Mouse (Mus musculus) liver, embryonic 14.5 days (tissue): ENCODE measurements around the gene Pde6b. TPM values are rescaled to one million over a fixed set of nuclear protein-coding genes. Genes with fewer than 3 reads are reported as not detected.

Experiments
- ATAC-seq: fragments of 200-750 bp; cut with Nextera tagmentation; 2 replicates; pipeline ENCODE4 v1.8.0; 2017; ENCODE audit warnings: moderate number of reproducible peaks, mild to moderate bottlenecking, moderate library complexity; ENCODE audit not compliant: insufficient read depth
- DNase-seq, 3 experiments: peaks; one replicate each; pipeline ENCODE4 v3.0.0-alpha.2; 2012 to 2013; ENCODE audit warnings: low read depth in 3 of 3, low spot score in 3 of 3
- H3K27ac ChIP-seq: fragments of 300-500 bp; sonication (generic); 2 replicates; pipeline ENCODE4 v1.5.1; 2014; ENCODE audit warnings: moderate library complexity, mild to moderate bottlenecking, control low read depth, inconsistent platforms
- H3K27me3 ChIP-seq: fragments of 300-500 bp; sonication (generic); 2 replicates; pipeline ENCODE4 v1.6.1; 2014; ENCODE audit warnings: mild to moderate bottlenecking, low read length, moderate library complexity; ENCODE audit not compliant: control insufficient read depth, insufficient read depth
- H3K36me3 ChIP-seq: fragments of 300-500 bp; sonication (generic); replicated peaks from 2 replicates; pipeline ENCODE4 v1.6.1; 2014; ENCODE audit warnings: low read depth; ENCODE audit not compliant: control insufficient read depth, insufficient read depth
- H3K4me1 ChIP-seq, 2 experiments: fragments of 200-500 bp in 1 of 2; fragments of 300-500 bp in 1 of 2; sonication (generic) in 1 of 2; replicated peaks; 2 replicates each; pipeline ENCODE4 v1.6.1; 2012 to 2014; ENCODE audit warnings: antibody characterized with exemption in 1 of 2, inconsistent platforms in 1 of 2, low read length in 1 of 2; ENCODE audit not compliant: control insufficient read depth in 2 of 2, insufficient read depth in 2 of 2
- H3K4me2 ChIP-seq: fragments of 300-500 bp; sonication (generic); 2 replicates; pipeline ENCODE4 v1.6.1; 2014; ENCODE audit warnings: low read depth, mild to moderate bottlenecking, control low read depth, moderate library complexity
- H3K4me3 ChIP-seq, 2 experiments: fragments of 200-500 bp in 1 of 2; fragments of 300-500 bp in 1 of 2; sonication (generic) in 1 of 2; 2 replicates each; pipeline ENCODE4 v1.5.1; 2012 to 2014; ENCODE audit warnings: low read depth in 2 of 2, low read length in 2 of 2, mild to moderate bottlenecking in 2 of 2, control low read depth in 1 of 2, inconsistent platforms in 1 of 2, moderate library complexity in 1 of 2; ENCODE audit not compliant: insufficient read depth in 1 of 2
- H3K9ac ChIP-seq: fragments of 300-500 bp; sonication (generic); replicated peaks from 2 replicates; pipeline ENCODE4 v1.6.1; 2014; ENCODE audit warnings: mild to moderate bottlenecking, control low read depth, moderate library complexity
- H3K9me3 ChIP-seq: fragments of 300-500 bp; sonication (generic); 2 replicates; pipeline ENCODE4 v1.6.1; 2016; ENCODE audit warnings: low read length, mixed read lengths; ENCODE audit not compliant: control insufficient read depth
- CTCF ChIP-seq: IDR thresholded peaks from 2 replicates; pipeline ENCODE4 v1.5.1; 2016; ENCODE audit warnings: antibody characterized with exemption, low read depth, control low read depth
- EP300 ChIP-seq: IDR thresholded peaks from 2 replicates; pipeline ENCODE4 v1.6.1; 2016; ENCODE audit warnings: antibody characterized with exemption, low read depth
- WGBS: fragments of 180-500 bp; shearing (Covaris S2); extraction: QIAGEN DNeasy Blood & Tissue Kit; methylation state at CpG from one replicate; pipeline ENCODE4 v1.1.7; 2014; ENCODE audit not compliant: insufficient replicate concordance; 5-methylcytosine and 5-hydroxymethylcytosine counted together
- polyA plus RNA-seq, 2 experiments: library from polyadenylated mRNA; depleted of rRNA in 1 of 2; stranded (reverse) in 1 of 2; unstranded in 1 of 2; fragments of >200 nt; fragmentation: Nextera tagmentation in 1 of 2; extraction: Ambion mirVana in 1 of 2; gene quantifications; 2 replicates each; pipeline versions ENCODE4 v1.2.1 to v1.2.3; 2012 to 2014

Gene Pde6b
- polyA plus RNA-seq, 2 experiments: 0.09 TPM; not detected in 1

DNA sequence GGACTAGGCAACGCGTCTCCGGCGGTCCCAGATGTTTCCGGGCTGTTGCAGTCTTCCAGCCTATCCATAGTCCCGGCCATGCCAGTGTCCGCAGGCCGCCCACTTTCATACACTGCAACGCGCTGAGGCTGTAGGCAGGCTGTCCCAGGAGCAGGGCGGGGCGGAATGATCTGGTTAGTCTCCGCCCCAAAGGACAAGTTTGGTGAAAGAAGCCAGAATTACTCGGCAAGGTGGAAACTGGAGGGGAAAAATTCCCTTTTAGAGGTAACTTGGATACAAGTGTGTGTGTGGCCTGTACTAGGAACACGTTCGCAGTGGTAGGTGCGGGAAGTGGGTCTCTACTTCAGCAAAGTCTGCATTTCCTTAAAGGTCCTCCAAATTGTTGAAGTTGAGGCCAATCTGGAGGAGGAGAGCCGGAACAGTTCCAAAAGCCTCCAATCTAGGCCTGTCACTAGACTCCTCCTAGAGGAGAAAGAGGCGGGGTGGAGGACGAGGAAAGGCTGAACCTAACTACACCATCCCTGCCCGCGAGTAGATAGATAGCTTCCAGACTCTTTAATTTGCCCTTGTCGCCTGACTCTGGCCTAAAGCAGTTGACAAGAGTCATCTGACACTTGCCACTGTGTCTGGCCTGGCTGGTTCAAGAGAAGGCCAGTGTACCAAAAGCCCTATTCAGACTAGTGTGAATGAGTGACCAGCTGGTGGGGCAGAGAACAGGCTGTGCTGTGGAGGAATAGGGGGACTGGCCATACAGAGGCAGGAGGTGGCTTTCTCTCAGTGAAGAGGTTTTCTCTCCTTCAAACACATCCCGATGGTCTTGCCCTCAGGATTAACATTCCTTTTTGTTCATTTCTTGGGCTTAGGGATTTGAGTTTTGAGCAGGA is 60.8 kb downstream of the Pde6b start, which contains the start of gene Mfsd7a:
Gene Mfsd7a (minus strand): TSS at position 107 of the 884 bp plus-strand sequence.
- Histone ChIP-seq H3K9me3 (no peaks in the 10 kb centered on the region), H3K27ac (no peak within 1 kb of the TSS), H3K4me1 (peaks cover 8 to 22% of the 10 kb centered on the region in 2 experiments; a peak in 3 of 4 replicates), H3K9ac (peak within 1 kb of the TSS; percentile 16; the same call in 1 of the 2 replicates), H3K4me2 (peak within 1 kb of the TSS; percentile 70), H3K36me3 (no peaks in the 10 kb centered on the region), H3K4me3 (peak within 1 kb of the TSS; percentile 40 to 52), H3K27me3 (no peaks in the 10 kb centered on the region)
- ATAC-seq: peak; percentile 77
- TF ChIP-seq EP300 (no peak), CTCF (no peak)
- peak; percentile 42 to 48 (median 46) for DNase-seq
- 15% methylated on average over 24 of the region's 24 CpGs for WGBS

DNA sequence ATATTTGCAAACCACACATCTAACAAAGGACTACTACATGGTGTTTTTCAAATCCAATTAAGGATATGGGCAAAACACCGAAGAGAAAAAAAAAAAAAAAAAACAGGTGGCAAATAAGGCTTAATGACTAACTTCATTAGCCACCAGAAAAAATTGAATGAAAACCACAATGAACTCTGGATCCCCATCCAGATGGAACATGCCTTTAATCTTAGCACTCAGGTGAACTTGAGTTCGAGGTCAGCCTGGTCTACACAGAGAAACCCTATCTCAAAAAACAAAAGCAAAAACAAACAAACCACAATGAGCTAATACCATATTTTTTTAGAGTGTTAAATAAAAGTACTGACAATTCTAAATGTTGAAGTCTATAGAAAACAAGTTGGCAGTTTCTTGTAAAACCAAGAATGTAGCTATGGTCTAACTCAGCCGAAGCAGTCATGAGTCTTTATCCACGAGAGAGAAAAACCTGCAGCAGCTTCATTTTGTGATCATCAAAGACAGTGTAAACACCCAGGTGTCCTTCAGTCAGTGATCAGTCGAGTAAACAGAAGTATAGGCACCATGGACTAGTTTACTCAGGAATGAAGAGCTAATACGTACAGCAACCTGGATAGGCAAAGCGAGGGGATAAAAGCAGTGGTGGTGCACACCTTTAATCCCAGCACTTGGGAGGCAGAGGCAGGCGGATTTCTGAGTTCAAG is 62.8 kb downstream of the Pde6b start:
- no peak overlapping the region for H3K4me3 ChIP-seq
- no peaks in the 10 kb centered on the region for H3K9me3 ChIP-seq
- no peaks in the 10 kb centered on the region for H3K36me3 ChIP-seq
- no peak overlapping the region for H3K4me2 ChIP-seq
- ATAC-seq (no peak), DNase-seq (no peak)
- no peaks in the 10 kb centered on the region for H3K27me3 ChIP-seq
- H3K9ac ChIP-seq: no peak overlapping the region
- H3K4me1 ChIP-seq: peaks cover 8 to 22% of the 10 kb centered on the region in 2 experiments; a peak in 3 of 4 replicates
- TF ChIP-seq CTCF (no peak), EP300 (no peak)
- H3K27ac ChIP-seq: no peak overlapping the region
- WGBS: 64% methylated on average over 8 of the region's 8 CpGs

DNA sequence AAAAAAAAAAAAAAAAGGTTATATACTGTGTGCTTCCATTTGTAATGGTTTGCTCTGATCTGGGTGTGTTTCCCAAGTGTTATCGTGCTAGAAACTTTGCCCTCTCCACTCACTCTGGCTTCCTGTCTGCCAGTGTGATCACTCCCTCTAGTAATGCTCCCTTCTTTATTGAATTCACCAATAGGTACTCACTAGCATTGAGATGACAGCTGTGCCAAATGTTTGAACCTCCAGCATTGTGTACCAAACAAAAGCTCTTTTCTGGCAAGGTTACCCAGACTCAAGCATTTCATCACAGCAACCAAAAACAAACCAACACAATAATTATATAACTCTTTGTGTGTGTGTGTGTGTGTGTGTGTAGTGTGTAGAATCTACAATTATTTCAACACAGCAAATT is 63.4 kb downstream of the Pde6b start:
- peaks cover 8 to 22% of the 10 kb centered on the region in 2 experiments; a peak in 3 of 4 replicates for H3K4me1 ChIP-seq
- no peaks in the 10 kb centered on the region for H3K36me3 ChIP-seq
- TF ChIP-seq EP300 (no peak), CTCF (no peak)
- no peak overlapping the region for H3K4me2 ChIP-seq
- H3K9ac ChIP-seq: no peak overlapping the region
- ATAC-seq (no peak), DNase-seq (no peak)
- no peaks in the 10 kb centered on the region for H3K9me3 ChIP-seq
- 53% methylated on average over 1 of the region's 1 CpGs for WGBS
- no peaks in the 10 kb centered on the region for H3K27me3 ChIP-seq
- no peak overlapping the region for H3K4me3 ChIP-seq
- H3K27ac ChIP-seq: no peak overlapping the region

DNA sequence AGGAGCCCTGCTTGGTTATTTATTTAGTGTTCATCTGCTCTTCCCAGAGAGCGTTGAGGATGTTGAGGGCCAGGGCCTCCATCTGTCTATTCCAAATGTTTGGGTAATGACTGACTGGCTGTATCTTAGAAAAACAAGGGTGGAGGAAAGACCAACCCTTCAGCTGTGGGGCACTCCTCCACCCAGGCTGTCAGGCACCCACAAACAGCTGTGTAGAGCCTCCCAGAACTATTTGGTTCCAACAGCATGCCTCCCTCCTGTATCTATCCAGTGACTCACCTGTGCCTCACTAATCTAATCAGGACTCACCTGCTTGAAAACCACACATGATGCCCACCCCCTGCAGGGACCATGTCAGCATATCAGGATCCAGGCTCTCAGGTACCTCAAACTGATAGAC is 64.2 kb downstream of the Pde6b start:
- Histone ChIP-seq H3K9me3 (no peaks in the 10 kb centered on the region), H3K4me2 (no peak overlapping the region), H3K27me3 (no peaks in the 10 kb centered on the region), H3K27ac (no peak overlapping the region), H3K4me1 (peaks cover 8 to 16% of the 10 kb centered on the region in 2 experiments; a peak in 3 of 4 replicates), H3K4me3 (no peak overlapping the region), H3K36me3 (no peaks in the 10 kb centered on the region), H3K9ac (no peak overlapping the region)
- ATAC-seq (no peak), DNase-seq (no peak)
- TF ChIP-seq CTCF: no peak
- TF ChIP-seq EP300: no peak
- WGBS: 42% methylated on average over 1 of the region's 1 CpGs

DNA sequence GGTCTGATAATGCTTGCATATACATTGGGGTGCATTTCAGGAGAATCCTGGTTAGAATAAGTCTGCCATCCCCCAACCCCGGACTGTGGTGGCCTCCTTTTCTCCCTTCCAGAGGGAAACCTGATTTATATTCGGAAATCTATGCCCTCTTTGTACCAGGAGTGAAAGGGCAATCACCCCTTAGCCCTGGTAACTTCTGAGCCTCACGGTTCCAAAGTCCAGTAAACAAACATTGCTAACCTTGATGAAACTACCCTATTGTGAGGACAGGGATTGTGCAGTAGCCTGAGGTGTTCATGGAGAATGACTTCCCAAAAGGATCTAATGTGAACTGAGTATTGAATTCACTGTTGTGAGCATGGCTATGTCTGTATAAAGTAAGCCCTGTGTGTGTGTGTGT is 65.9 kb downstream of the Pde6b start:
- H3K9ac ChIP-seq: no peak overlapping the region
- H3K27ac ChIP-seq: no peak overlapping the region
- 41% methylated on average over 3 of the region's 3 CpGs for WGBS
- TF ChIP-seq EP300: no peak
- no peak for TF ChIP-seq CTCF
- ATAC-seq (no peak), DNase-seq (no peak)
- peaks cover 3 to 8% of the 10 kb centered on the region in 2 experiments; a peak in 3 of 4 replicates for H3K4me1 ChIP-seq
- no peaks in the 10 kb centered on the region for H3K9me3 ChIP-seq
- H3K36me3 ChIP-seq: no peaks in the 10 kb centered on the region
- peaks cover 3% of the 10 kb centered on the region; the same call in 1 of the 2 replicates for H3K27me3 ChIP-seq
- H3K4me2 ChIP-seq: no peak overlapping the region
- H3K4me3 ChIP-seq: no peak overlapping the region
